Mouse (Mus musculus): Measurements from ENCODE around the gene Fam196b. TPM values are rescaled to one million over a fixed set of nuclear protein-coding genes. Genes with fewer than 3 reads are reported as not detected.

Gene Fam196b
- total RNA-seq, 2 experiments from 2014 or later = 0.07 to 0.43 TPM

Other genes with a start within 250 kb of the Fam196b start
- not detected for gene 4930469K13Rik, start 216.3 kb upstream of the Fam196b start, total RNA-seq (2021)
- gene Foxi1, start 106.7 kb upstream of the Fam196b start, total RNA-seq (2021) = not detected

All from gastrocnemius, postnatal 36 days (tissue).